Mouse (Mus musculus) cerebellum, adult 18-20 months (tissue): ENCODE results near the gene Tfeb.

Experiments used
- DNase-seq, 2 experiments: peaks; one replicate each; pipeline ENCODE4 v3.0.0; 2021

The Tfeb gene

DNA sequence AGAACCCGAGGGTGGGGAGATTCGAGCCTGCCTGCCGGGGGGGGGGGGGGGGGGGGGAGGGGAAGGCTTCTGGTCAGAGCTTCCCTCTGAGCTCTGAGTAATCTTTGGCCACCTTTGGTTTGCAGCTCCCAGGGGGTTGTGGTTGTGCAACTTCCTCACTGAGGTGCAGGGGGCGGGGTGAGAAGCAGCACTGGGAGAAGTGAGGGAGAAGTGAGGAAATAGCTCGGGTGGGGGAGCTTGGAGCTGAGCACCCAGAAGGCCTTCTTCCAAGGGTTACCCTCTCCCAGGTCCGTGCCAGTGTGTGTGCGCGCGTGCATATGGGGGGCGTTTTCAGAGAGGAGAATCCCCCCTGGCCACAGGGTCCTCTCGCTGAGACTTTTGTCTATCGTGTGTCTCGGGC is 17.4 kb downstream of the Tfeb start:
- DNase-seq: no peak

DNA sequence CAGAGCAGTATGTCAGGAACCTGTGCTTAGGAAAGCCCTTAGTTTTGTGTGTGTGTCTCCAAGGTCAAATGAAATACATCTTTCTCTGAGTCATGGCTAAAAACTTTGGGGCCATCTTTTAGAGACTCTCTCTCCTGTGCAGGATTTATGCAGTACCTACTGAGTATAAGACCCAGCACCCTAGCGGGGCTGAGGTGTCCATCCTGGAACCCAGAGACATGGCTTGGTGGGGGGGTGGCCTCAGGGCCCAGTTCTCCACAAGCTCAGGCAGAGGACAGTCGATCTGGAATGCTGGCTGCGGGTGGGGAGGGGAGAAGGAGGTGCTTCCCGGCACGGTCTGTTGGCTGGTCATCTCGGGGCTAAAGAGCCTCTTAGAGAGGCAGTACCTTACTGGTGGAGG is 19.5 kb downstream of the Tfeb start:
- DNase-seq: no peak

DNA sequence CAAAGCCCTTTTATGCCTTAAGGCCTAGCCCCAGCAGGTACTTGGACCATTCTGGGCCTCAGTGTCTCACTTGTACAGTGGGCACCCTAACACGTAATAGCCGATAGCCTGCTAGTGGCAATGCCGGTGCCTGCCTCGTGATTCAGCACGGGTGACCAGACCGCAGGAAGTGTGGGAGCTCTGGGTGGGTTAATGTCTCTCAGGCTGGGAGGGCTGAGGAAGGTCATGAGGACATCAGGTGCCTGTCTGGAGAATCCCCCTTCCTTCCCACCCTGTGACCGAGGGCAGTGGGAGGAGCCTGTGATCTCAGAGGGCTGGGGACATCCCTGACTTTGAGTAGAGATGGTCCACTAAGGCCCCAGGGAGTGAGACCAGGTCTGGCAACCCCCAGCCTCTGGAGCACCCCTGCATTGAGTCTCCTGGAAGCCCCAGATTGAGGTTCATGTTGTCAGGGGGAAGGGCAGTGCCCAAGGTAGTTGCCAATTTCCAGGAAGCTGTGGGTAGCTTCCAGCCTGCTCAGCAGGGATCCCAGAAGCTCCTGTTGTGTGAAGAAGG is 20.3 kb downstream of the Tfeb start:
- no peak for DNase-seq

DNA sequence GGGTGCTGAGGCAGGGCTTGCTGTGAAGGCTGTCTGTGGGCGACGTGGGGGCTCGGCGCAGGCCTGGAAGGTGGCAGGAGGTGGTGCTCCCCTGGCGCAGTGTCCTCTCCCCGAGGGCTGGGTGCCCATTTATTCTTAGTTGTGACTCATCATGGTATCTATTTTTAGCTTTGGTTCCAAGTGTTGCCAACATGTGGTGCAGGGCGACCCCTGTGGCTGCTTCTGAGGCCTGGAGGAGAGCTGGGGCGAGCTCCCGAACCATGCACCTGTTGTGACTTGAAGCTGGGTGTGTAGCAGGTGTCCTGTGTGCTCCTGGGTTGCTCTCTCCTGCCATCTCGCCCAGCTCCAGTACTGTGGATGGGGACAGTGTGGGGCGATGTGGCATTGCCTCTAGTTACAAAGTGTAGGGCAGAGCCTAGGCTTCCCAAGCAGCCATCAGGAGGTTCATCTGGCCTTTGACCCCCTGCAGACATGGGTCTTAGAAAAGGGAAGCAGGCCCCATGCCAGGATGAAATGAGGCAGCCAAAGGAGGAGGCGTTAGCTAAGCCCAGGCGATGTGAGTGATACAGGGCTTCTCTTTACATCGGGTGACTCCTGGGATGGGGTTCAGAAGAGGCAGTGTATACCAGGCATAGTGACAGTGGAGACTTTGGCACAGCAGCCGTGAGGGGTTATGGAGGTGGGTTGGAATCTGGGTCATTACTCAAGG is 23.0 kb downstream of the Tfeb start:
- DNase-seq: peak; percentile 60 to 61

DNA sequence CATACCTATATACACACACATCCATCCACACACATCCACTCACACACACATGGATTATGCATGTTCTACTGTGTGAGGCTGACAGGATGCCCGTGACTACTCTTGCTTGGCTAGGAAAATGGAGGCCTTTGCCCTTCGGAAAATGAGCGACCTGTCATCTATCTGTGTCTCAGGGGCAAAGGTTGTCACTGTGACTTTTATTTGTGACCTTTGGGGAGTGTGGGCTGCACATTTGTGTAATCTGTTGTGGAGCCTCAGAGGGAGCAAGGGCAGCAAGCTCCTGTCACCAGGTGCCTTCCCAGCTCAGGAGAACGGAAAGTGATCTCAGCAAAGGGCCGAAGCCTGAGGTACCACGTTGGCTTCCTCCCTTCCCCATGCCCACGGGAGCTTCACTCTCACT is 25.2 kb downstream of the Tfeb start:
- no peak for DNase-seq

DNA sequence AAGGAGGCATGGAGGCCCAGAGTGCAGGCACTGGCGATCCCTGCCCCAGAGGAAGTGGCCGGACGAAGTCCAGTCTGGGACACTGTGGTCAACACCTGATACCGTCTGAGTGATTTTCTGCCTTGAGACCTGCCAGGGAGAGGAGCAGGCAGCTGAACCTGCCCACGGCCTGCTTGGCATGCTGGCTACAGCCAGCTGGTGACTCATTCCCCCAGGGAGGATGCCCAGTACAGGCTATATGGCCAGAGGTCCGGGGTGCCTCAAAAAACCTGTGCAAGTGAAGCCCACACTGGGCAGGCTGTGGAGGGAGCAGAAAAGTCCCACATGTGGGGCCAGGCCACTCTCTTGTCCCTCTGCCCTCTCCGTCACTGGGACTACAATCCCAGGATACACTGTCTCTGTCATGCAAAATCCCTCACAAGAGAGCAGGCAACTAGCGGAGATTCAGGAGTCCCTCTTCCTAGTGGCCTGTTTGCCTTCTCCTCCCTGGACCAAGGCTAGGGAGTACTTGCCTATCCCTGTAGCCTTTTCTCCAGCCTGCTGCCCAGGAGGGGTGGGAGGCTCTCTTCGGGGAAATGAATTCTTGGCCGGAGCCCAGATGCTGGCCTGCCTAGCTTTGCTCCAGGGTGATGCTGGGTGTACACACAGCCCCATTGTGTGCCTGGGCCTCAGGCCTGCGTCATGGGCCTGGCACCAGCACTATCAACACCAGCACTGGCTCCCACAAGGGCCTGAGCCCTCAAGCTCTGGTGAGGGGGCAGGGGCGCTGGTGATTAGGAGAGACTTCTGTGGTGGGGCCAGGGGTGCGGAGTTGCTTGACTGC is 25.9 kb downstream of the Tfeb start:
- peak; percentile 67 to 72 for DNase-seq

DNA sequence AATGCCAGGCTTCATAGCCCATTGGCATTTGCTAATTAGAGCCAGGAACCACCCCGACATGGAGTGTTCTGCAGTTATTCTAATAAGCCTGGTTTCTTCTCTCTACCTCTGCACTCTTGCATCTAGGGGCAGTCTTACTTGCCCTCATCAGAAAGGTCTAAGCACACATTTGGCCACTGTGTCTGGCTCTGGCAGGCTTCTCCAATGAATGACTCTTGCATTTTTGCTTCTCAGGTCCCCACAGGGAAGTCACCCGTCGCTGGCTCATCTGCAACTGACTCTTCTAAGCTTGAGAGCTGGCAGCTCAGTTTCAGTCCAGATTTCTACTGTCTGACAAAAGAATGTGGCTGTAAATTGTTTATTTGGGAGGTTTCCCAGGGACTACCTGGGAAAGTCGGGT is 29.2 kb downstream of the Tfeb start:
- DNase-seq: no peak

DNA sequence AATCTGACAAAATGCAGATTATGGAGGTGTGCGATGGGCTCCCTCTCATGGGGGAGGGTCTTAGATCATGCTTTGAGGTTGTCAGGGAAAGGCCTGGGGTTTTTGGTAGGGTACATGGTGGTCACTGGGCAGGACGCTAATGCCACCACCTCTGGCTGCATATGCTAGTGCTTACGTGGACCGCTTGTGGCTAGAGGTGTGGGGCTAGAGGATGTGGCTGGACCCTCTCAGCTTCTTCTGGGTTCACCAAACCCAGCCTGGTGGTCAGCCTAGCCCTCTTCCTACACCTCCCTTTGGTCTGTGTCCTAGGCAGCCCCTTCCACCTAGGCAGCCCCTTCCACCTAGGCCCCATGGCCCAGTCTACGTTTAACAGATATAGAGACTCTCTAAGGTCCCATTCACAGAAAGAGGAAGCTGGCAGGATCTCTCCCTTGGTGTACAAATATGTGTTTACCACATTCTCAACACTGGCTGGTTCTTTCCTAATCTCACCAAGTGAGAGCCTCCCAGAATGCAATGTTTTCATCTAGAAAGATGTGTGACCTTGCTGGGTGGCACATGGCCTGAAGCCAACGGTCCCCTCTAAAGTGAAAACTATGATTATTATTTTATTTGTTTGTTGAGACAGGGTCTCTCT is 29.7 kb downstream of the Tfeb start:
- no peak for DNase-seq

DNA sequence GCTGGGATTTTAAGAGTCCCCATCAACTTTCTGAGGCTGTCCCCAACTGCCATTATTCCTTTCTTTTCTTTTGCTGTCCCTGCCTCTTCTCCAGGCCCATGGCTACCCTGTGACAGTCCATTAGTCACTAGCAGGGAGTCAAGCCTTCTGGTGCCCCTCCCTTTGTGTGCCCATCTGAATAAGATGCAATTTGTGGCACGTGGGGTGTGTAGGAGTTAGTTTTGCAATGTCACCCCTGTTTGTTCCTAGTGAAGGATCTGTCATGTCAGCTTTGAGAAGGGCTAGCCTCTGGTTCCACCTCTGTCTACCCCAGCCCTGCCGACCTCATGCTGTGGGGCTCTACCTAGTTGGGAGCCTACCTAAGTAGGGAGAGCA is 30.2 kb downstream of the Tfeb start:
- no peak for DNase-seq

DNA sequence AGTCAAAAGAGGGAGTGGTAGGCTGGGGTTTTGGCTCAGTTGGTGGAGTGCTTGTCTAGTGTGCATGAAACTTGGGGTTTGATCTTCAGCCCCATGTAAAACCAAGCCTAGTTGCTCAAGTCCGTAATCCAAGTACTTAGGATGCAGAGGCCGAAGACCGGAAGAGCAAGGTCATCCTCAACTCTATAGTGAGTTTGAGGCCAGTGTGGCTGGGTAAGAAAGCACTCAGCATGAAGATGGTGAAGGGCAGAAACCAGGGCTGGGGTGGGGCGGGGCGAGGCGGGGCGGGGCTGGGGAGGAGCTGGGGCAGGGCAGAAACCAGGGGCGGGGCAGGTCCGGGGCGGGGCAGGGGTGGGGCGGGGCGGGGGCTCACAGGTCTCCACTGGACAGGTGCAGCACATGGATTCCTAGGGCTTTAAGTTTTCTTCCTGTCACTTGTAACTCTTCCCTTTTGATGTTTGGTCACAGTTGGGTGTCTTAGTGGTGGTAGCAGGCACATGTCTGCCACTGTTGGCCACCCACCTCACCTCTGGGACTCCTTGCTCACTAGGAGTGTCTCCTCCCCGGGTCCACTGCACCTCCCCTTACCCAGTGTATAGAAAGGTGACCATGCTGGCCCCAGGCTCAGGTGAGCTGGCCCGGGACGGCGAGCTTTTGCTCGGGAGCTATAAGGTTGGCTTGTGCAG is 30.8 kb downstream of the Tfeb start:
- no peak for DNase-seq

DNA sequence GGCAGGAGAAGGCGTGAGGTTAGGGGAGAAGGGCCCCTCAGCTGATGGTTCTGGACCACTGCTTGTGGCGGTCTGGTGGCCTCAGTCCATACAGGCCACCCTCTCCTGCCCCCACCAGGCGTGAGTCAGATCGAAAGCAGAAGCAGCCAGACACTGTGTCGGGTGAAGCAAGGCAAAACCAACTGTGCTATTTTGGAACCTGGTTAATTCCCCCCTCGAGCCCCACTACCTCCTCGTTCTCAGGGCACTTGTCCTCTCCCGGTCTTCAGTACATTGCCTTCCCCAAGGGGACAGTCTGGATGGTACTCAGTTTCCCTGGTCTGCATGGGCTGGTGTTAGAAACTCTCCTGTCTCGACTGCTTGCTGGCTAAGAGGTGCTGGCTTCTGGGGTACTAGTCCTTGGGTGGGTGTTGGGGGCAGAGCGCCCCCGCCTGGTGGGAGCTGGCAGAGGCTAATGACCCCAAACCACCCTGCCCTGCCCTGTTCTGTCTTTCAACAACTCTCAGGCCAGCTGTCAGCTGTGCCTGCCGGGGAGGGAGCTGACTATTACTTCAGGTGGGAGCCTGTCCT is 32.0 kb downstream of the Tfeb start:
- no peak for DNase-seq

DNA sequence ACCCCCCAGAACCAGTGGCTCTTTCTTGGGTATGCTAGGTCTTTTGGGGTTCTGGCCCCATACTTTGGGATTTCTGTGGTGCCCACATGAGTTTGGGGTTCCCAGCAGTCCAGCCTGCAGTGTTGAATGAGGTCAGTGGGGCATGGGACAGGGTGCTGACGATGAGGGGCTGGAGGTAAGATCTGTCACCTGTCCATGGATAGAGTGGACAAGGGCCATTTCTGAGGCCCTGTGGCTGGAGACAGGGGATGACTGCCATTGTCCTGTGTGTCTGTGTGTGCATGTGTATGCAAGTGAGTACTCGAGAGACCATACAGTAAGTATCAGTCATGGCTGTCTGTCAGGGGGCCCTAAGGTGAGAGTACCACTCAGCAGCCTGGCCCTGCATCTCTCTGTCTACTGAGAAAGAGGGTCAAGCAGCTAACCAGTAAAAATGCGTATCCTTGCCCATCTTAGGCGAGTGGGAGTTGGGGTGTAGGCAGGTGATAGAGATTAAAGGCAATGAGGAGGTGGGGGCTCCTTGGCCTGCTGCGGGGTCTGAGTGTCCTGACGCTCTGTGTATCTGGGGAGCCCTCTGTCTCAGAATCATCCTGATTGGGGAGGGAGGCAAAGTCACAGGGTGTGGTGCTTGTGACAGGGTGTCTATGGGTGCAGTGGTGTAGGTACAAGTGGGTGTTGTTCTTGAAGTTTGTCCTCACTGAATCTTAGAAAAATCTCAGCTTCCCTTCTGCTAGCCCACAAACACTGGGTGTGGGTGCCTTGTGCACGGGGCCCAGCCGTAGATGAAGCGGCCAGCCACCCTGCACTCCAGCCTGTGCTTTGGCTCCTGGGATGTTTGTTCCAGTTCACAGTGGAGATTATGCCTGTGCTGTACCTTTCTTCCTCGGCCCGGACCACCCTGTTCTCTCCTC is 32.8 kb downstream of the Tfeb start:
- DNase-seq: no peak

DNA sequence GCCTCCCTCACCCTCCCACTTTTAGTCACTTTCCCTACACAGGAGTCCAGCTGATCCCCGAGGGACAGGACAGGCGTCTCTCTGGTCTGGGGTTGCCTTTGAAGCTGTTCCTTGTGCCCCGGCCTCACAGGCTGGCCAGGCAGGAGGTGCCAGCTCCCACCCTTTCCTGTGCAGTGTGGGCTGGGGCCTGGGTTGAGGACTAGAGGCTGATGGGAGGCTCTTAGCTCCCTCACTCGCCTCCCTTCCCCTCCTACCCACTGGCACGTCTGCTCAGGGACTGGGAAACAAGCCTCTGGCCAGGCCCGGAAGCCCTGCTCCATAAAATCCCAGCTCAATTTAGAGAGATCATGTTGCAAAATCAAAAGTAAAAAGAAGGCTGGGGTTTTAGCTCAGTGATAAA is 36.8 kb downstream of the Tfeb start:
- no peak for DNase-seq

DNA sequence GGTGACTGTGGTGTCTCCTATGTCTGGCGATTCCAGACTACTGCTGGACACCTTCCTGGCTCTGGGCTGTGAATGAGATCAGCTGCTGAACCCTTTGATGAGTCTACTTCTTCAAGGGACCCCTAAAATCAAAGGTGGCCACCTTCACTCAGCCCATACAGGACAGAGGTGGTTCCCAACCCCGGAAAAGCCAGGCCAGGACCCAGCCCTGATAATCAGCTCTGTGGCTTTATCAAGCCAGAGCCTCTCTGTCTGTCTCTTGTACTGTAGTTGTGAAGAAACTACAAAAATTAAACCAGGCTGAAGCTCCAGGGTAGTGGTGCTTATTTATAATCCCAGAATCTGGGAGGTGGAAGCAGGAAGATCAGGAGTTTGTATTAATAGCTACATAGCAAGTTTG is 40.3 kb downstream of the Tfeb start:
- DNase-seq: no peak

DNA sequence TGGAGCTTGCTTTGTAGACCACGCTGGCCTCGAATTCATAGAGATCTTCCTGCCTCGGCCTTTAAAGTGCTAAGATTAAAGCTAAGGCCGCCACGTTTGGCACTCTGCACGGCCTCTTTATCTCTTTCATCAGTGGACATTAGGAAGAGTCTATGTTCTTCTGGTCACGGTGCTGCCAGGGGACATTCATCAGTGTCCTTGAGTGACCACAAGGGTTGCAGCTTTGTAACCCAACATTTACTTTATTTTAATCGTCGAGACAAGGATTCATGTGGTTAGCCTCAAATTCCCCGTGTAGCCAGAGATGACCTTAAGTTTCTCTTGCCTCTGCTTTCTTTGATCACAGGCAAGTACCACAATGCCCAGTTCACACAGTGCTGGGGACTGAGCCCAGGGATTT is 43.6 kb downstream of the Tfeb start:
- DNase-seq: no peak

DNA sequence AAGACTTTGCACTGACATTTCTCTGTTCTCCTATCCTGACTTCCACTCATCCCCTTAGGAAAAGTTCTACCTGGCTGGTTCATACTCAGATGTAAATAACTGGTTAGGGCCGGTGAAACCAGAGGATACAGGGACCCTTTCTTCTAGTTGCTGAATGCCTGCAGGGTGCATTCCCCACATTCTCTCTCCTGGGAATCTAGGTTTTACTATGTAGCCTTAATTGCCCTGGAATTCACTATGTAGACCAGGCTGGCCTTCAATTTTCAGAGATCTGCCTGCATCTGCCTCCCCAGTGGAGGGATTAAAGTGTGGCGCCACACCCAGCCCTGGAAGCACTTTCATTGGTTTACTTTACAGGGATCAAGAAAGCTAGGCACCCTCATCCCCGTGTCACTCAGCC is 45.7 kb downstream of the Tfeb start:
- DNase-seq: no peak

DNA sequence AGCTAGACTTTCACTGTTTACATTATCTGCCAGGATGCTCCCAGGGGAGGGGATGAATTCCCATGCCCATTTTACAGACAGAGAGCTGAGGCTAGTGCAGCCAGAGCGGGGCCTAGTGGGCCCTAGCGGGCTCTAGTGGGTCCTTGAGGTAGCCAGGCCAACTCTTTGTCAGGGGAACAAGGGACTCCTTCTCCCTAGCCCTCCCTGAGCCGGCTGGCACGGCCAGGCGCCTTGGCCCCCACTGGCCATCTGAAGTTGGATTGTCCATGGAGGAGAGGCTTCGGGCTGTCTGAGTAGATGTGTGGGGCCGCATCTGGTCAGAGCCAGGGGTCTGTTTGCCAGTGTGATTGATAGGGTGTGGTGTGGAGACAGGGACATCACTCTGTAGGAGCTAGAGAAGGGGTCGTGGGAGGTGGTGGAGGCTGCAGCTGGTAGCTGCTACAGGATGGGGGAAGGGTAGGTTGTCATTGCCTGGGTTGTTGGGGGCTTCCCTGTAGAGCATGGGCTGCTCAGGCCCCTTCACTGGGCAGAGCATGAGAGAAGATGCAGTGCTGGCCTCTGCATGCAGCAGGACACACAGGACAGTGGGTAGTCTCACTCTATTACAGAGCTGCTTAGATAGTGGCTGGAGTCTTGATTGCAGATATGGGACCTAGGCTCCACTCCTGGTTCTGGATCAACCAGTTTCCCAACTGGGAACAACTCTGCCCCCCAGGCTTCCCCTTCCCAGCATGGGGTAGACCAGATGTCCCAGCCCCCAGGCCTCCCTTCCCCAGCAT is 46.8 kb downstream of the Tfeb start:
- no peak for DNase-seq

DNA sequence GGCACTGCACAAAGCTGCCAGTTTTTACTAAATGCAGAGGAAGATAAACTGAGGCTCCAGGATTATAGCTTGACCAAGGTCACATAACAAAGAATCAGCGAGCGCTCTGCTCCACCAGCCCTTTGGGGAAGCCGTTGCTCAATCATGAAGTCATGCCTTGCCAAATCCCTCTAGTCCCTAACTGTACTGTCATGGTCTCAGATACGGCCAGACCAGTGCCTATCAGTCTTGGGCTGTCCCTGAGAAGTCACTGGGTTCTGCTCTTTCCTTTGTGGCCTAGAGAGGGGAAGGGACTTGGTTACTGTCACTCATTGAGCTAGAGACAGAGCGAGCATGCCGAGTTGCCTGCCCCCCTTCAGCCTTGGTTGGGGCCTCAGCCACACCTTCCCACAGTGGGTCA is 47.6 kb downstream of the Tfeb start:
- no peak for DNase-seq

DNA sequence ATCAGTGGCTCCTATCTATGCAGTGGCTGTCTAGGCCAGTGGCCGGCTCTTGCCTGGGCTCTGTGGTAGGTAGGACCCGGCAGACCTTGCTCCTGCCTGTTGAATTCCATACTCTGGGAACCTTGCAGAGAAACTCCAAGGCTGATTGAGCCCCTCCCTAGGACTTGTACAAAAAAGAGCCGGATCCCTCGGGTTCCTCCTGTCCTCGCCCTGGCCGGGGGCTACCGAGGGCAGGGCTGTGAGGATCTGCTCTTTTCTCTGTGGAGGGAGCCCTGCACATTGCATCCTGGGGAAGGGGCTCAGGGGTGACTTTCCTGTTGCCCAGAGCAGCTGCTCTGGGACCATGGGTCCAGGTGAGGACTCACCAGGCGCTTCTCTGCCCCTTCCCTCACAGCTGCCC is 50.8 kb downstream of the Tfeb start:
- DNase-seq: no peak

DNA sequence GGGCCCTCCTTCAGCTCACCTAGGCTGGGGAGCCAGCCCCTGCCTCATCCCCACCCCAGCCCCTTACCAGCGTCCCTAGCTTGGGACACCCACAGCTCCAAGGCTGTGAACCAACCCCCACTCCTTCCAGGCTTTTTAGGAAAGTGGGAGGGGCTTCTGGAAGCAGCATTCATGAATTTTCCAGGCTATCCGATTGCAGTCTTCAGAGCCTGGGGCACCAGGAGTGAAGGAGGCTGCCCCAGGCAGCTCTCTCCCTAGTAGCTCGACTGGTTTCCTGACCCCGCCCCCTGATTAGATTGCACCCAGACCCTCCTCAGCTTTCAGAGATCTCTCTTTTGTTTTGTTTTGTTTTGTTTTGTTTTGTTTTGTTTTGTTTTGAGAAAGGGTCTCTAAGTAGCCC is 51.5 kb downstream of the Tfeb start:
- no peak for DNase-seq

DNA sequence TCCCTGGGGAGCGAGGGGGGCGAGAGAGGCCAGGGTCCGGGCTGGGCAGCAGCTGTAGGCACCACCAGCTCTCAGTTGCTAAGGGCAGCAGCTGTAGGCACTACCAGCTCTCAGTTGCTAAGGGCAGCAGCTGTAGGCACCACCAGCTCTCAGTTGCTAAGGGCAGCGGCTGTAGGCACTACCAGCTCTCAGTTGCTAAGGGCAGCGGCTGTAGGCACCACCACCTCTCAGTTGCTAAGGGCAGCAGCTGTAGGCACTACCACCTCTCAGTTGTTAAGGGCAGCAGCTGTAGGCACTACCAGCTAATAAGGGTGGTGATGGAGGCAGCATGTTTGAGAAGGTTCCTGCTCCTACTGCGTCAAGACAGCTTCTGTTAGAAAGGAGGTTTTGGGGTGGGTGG is 52.2 kb downstream of the Tfeb start:
- DNase-seq: no peak
